Mouse (Mus musculus) bone marrow macrophage, adult 2 months (primary cell): ENCODE data around the gene Rnf2.

Experiments
- CTCF ChIP-seq: IDR thresholded peaks from 2 replicates; pipeline ENCODE4 v1.5.1; 2012; ENCODE audit warnings: low read depth, mild to moderate bottlenecking, low read length, moderate library complexity
- POLR2A ChIP-seq: IDR thresholded peaks from 2 replicates; pipeline ENCODE4 v1.6.1; 2012; ENCODE audit warnings: mild to moderate bottlenecking, low read depth, low read length, borderline replicate concordance

- TF ChIP-seq CTCF = no peak
- TF ChIP-seq POLR2A = no peak
Observed at GRCm38 (mm10) chr1:151500531-151501361, at the start of gene Rnf2.
